ENCODE assay signal across 31 mouse cellular contexts in the genomic region with DNA sequence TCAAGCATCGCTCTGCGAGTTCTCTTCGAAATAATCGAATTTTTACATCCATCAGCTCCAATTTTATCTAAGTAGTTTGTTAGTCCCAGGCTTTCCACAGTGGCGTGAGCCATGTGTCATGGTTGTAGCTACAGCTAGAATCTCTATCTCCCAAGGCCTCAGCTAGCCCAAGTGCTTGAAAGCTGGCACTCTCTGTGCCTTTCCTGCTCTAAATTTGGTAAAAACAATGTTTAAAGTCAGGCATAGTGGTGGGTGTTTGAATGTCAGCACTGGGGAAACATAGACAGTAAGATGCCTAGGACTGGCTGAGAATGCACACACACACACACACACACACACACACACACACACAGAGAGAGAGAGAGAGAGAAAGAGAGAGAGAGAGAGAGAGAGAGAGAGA. TPM values are rescaled to one million over a fixed set of nuclear protein-coding genes. Genes with fewer than 3 reads are reported as not detected.
"Had no signal": no experiment of that assay in that cellular context is flagged by ENCODE, and none has a peak within 500 bp of the region (broad histone marks: within the 10 kb centered on the region; RNA-seq: fewer than 3 reads in every experiment).

No protein-coding gene starts in this region.

- H3K27me3 ChIP-seq: limb, embryonic 12.5 days; limb, embryonic 13.5 days; limb, embryonic 15.5 days; liver, embryonic 12.5 days; liver, embryonic 13.5 days; liver, embryonic 15.5 days; lung, embryonic 15.5 days; megakaryocyte, embryonic 14.5 days; midbrain, embryonic 12.5 days; midbrain, embryonic 13.5 days; midbrain, embryonic 15.5 days had no signal

- DNase-seq: left cerebral cortex, postnatal 4 days; liver; liver, embryonic 13.5 days; liver, postnatal 0 days; lung, adult 18-20 months; lung, adult 2 months; lung, embryonic 14.5 days; lung, postnatal 10 days; lung, postnatal 14 days; lung, postnatal 36 days; lung, postnatal 4 days; midbrain, embryonic 14.5 days had no signal

- H3K9me3 ChIP-seq: limb, embryonic 10.5 days; limb, embryonic 12.5 days; limb, embryonic 13.5 days; limb, embryonic 15.5 days; liver, embryonic 12.5 days; liver, embryonic 13.5 days; liver, embryonic 15.5 days; lung, embryonic 15.5 days; megakaryocyte, embryonic 14.5 days; midbrain, embryonic 10.5 days; midbrain, embryonic 12.5 days; midbrain, embryonic 13.5 days; midbrain, embryonic 15.5 days had no signal

- H3K27ac ChIP-seq: limb, embryonic 10.5 days; limb, embryonic 12.5 days; limb, embryonic 13.5 days; limb, embryonic 15.5 days; liver, embryonic 12.5 days; liver, embryonic 13.5 days; liver, embryonic 14.5 days; liver, embryonic 15.5 days; lung, embryonic 15.5 days; macrophage; midbrain, embryonic 10.5 days; midbrain, embryonic 12.5 days; midbrain, embryonic 13.5 days; midbrain, embryonic 15.5 days had no signal

- H3K36me3 ChIP-seq: limb, embryonic 10.5 days; limb, embryonic 12.5 days; limb, embryonic 13.5 days; limb, embryonic 15.5 days; liver, embryonic 12.5 days; liver, embryonic 13.5 days; liver, embryonic 15.5 days; lung, embryonic 15.5 days; midbrain, embryonic 10.5 days; midbrain, embryonic 12.5 days; midbrain, embryonic 13.5 days; midbrain, embryonic 15.5 days had no signal

- H3K9ac ChIP-seq: limb, embryonic 12.5 days; limb, embryonic 13.5 days; limb, embryonic 15.5 days; liver, embryonic 12.5 days; liver, embryonic 13.5 days; liver, embryonic 14.5 days; liver, embryonic 15.5 days; liver, postnatal 0 days; lung, embryonic 14.5 days; lung, embryonic 15.5 days; midbrain, embryonic 12.5 days; midbrain, embryonic 13.5 days; midbrain, embryonic 15.5 days had no signal

- H3K4me3 ChIP-seq: limb, embryonic 10.5 days; limb, embryonic 12.5 days; limb, embryonic 13.5 days; limb, embryonic 15.5 days; liver, embryonic 12.5 days; liver, embryonic 13.5 days; liver, embryonic 15.5 days; lung, embryonic 15.5 days; megakaryocyte, embryonic 14.5 days; midbrain, embryonic 10.5 days; midbrain, embryonic 12.5 days; midbrain, embryonic 13.5 days; midbrain, embryonic 15.5 days; myocyte had no signal

- H3K4me1 ChIP-seq: limb, embryonic 10.5 days; limb, embryonic 12.5 days; limb, embryonic 13.5 days; limb, embryonic 15.5 days; liver, embryonic 12.5 days; liver, embryonic 13.5 days; liver, embryonic 15.5 days; lung, embryonic 15.5 days; megakaryocyte, embryonic 14.5 days; midbrain, embryonic 12.5 days; midbrain, embryonic 13.5 days; midbrain, embryonic 15.5 days had no signal

- ATAC-seq: liver, embryonic 12.5 days; liver, postnatal 0 days; lung, postnatal 0 days; midbrain, embryonic 13.5 days; midbrain, embryonic 15.5 days; midbrain, embryonic 16.5 days had no signal

- H3K4me2 ChIP-seq: limb, embryonic 12.5 days; limb, embryonic 13.5 days; limb, embryonic 15.5 days; liver, embryonic 11.5 days; liver, embryonic 12.5 days; liver, embryonic 13.5 days; liver, embryonic 15.5 days; lung, embryonic 14.5 days; lung, embryonic 15.5 days; midbrain, embryonic 11.5 days; midbrain, embryonic 12.5 days; midbrain, embryonic 13.5 days; midbrain, embryonic 15.5 days had no signal

RNA-seq across cellular contexts. Expression of a gene that starts 40.7 kb away (rescaled TPM):
- polyA plus RNA-seq: macrophage had no signal
